Mouse (Mus musculus): ENCODE measurements at regions not wholly inside any gene's neighbourhood (a gene's known extent, or its start where the extent isn't known, plus 50 kb on each side); places are given as distances from the start of the nearest gene placed in this dataset.

- peak; percentile 59 for DNase-seq (ENCODE audit: low read depth)
Measured at GRCm38 (mm10) chr13:11490766-11491165, 616.0 kb downstream of the Ryr2 start.

GRCm38 (mm10) chr13:11483142-11483541 lies 623.6 kb downstream of the Ryr2 start:
- peak; percentile 93 for DNase-seq (ENCODE audit: low read depth)

- peak; percentile 65 for DNase-seq (ENCODE audit: low read depth)
Measured at GRCm38 (mm10) chr13:11482701-11483100, 624.0 kb downstream of the Ryr2 start.

- DNase-seq (ENCODE audit: low read depth) = no peak
Measured at GRCm38 (mm10) chr13:11460251-11460650, 646.5 kb downstream of the Ryr2 start.

- DNase-seq (ENCODE audit: low read depth) = no peak
Measured at GRCm38 (mm10) chr13:11455113-11455512, 651.6 kb downstream of the Ryr2 start.

- no peak for DNase-seq (ENCODE audit: low read depth)
Measured at GRCm38 (mm10) chr13:11452448-11452847, 654.3 kb downstream of the Ryr2 start.

- no peak for DNase-seq (ENCODE audit: low read depth)
Measured at GRCm38 (mm10) chr13:11432465-11433339, 674.0 kb downstream of the Ryr2 start.

GRCm38 (mm10) chr13:11426820-11427219 lies 679.9 kb downstream of the Ryr2 start:
- DNase-seq (ENCODE audit: low read depth) = no peak

GRCm38 (mm10) chr13:11392027-11392426 lies 714.7 kb downstream of the Ryr2 start:
- DNase-seq (ENCODE audit: low read depth) = no peak

GRCm38 (mm10) chr13:11375452-11375851 lies 731.3 kb downstream of the Ryr2 start:
- DNase-seq (ENCODE audit: low read depth) = no peak

- DNase-seq (ENCODE audit: low read depth) = no peak
Measured at GRCm38 (mm10) chr13:11369456-11369855, 737.3 kb downstream of the Ryr2 start.

GRCm38 (mm10) chr13:11362872-11363271 lies 743.9 kb downstream of the Ryr2 start:
- DNase-seq (ENCODE audit: low read depth) = no peak

GRCm38 (mm10) chr13:11348502-11348849 lies 758.3 kb downstream of the Ryr2 start:
- DNase-seq (ENCODE audit: low read depth) = no peak

GRCm38 (mm10) chr13:11347787-11348501 lies 758.8 kb downstream of the Ryr2 start:
- DNase-seq (ENCODE audit: low read depth) = no peak

GRCm38 (mm10) chr13:11344500-11344899 lies 762.2 kb downstream of the Ryr2 start:
- DNase-seq (ENCODE audit: low read depth) = no peak

GRCm38 (mm10) chr13:11338297-11338616 lies 768.5 kb downstream of the Ryr2 start:
- no peak for DNase-seq (ENCODE audit: low read depth)

GRCm38 (mm10) chr13:11337610-11338296 lies 769.0 kb downstream of the Ryr2 start:
- no peak for DNase-seq (ENCODE audit: low read depth)

GRCm38 (mm10) chr13:11336958-11337357 lies 769.8 kb downstream of the Ryr2 start:
- no peak for DNase-seq (ENCODE audit: low read depth)

GRCm38 (mm10) chr13:11331991-11332390 lies 774.8 kb downstream of the Ryr2 start:
- no peak for DNase-seq (ENCODE audit: low read depth)

- no peak for DNase-seq (ENCODE audit: low read depth)
Measured at GRCm38 (mm10) chr13:11308716-11309115, 798.0 kb downstream of the Ryr2 start.

GRCm38 (mm10) chr13:11295493-11295892 lies 811.3 kb downstream of the Ryr2 start:
- DNase-seq (ENCODE audit: low read depth) = no peak

- no peak for DNase-seq (ENCODE audit: low read depth)
Measured at GRCm38 (mm10) chr13:11294689-11295088, 812.1 kb downstream of the Ryr2 start.

GRCm38 (mm10) chr13:11293750-11294149 lies 813.0 kb downstream of the Ryr2 start:
- no peak for DNase-seq (ENCODE audit: low read depth)

Measured in 416B (cell line).